Mouse (Mus musculus) Muller cell, postnatal 12 days (primary cell): Measurements from ENCODE around the gene Lcn6.
"Not testable (repeated sequence)": the region's sequence is repeated elsewhere in the genome, so short reads cannot be mapped to it uniquely, and the experiment has no call there.

Experiments
- DNase-seq: peaks from one replicate; pipeline ENCODE4 v3.0.0-alpha.2; 2015; ENCODE audit errors: inconsistent ontology term

Gene Lcn6

GRCm38 (mm10) chr2:25676486-25676885 lies at the start of gene Lcn6:
Lcn6 (plus strand) TSS chr2:25676786.
- DNase-seq: no peak

GRCm38 (mm10) chr2:25627811-25628210 lies 48.8 kb upstream of the Lcn6 start, which contains the start of gene Fcna:
Fcna (minus strand) TSS chr2:25628030.
- no peak for DNase-seq

GRCm38 (mm10) chr2:25628738-25629137 lies 47.8 kb upstream of the Lcn6 start:
- no peak for DNase-seq

GRCm38 (mm10) chr2:25633616-25634015 lies 43.0 kb upstream of the Lcn6 start:
- DNase-seq: no peak

GRCm38 (mm10) chr2:25634046-25634445 lies 42.5 kb upstream of the Lcn6 start:
- peak; percentile 19 for DNase-seq

GRCm38 (mm10) chr2:25639890-25640289 lies 36.7 kb upstream of the Lcn6 start:
- DNase-seq: peak; percentile 40

- no peak for DNase-seq
Measured at GRCm38 (mm10) chr2:25652902-25653301, 23.7 kb upstream of the Lcn6 start, which contains the start of gene Lcn8. Lcn8 (plus strand) TSS chr2:25653120.

GRCm38 (mm10) chr2:25654502-25654901 lies 22.1 kb upstream of the Lcn6 start:
- DNase-seq: peak; percentile 31

- peak; percentile 77 for DNase-seq
Measured at GRCm38 (mm10) chr2:25656691-25657090, 19.9 kb upstream of the Lcn6 start.

GRCm38 (mm10) chr2:25657246-25657645 lies 19.3 kb upstream of the Lcn6 start:
- peak; percentile 57 for DNase-seq

- DNase-seq: no peak
Measured at GRCm38 (mm10) chr2:25657652-25658051, 18.9 kb upstream of the Lcn6 start, which contains the start of gene Lcn5. Lcn5 (plus strand) TSS chr2:25657952.

GRCm38 (mm10) chr2:25660279-25660678 lies 16.3 kb upstream of the Lcn6 start:
- no peak for DNase-seq

GRCm38 (mm10) chr2:25661245-25661970 lies 15.2 kb upstream of the Lcn6 start:
- peak; percentile 20 for DNase-seq

GRCm38 (mm10) chr2:25663511-25663910 lies 13.1 kb upstream of the Lcn6 start:
- no peak for DNase-seq

GRCm38 (mm10) chr2:25664125-25664524 lies 12.5 kb upstream of the Lcn6 start:
- DNase-seq: no peak

GRCm38 (mm10) chr2:25666516-25666915 lies 10.1 kb upstream of the Lcn6 start:
- DNase-seq: no peak

- DNase-seq: no peak
Measured at GRCm38 (mm10) chr2:25679559-25679958, 3.0 kb downstream of the Lcn6 start.

GRCm38 (mm10) chr2:25682426-25682825 lies 5.8 kb downstream of the Lcn6 start, which contains the start of gene Lcn10:
Lcn10 (plus strand) TSS chr2:25682726.
- DNase-seq: no peak

- no peak for DNase-seq
Measured at GRCm38 (mm10) chr2:25686941-25687340, 10.4 kb downstream of the Lcn6 start.

GRCm38 (mm10) chr2:25694605-25695004 lies 18.0 kb downstream of the Lcn6 start:
- peak; percentile 37 for DNase-seq

GRCm38 (mm10) chr2:25696951-25697350 lies 20.4 kb downstream of the Lcn6 start:
- no peak for DNase-seq

GRCm38 (mm10) chr2:25698696-25699095 lies 22.1 kb downstream of the Lcn6 start:
- DNase-seq: no peak

GRCm38 (mm10) chr2:25699743-25700142 lies 23.2 kb downstream of the Lcn6 start, which contains the start of gene Obp2a:
Obp2a (plus strand) TSS chr2:25700043.
- not testable (repeated sequence) for DNase-seq
